Mouse (Mus musculus) brown adipose tissue, adult 24 weeks (tissue): ENCODE data around the gene Ralbp1. TPM values are rescaled to one million over a fixed set of nuclear protein-coding genes. Genes with fewer than 3 reads are reported as not detected.

Experiments
- H3K27ac ChIP-seq: fragments of 200-500 bp; replicated peaks from 2 replicates; pipeline ENCODE4 v1.5.1; 2012; ENCODE audit warnings: low read depth, mild to moderate bottlenecking, low read length
- H3K4me1 ChIP-seq: fragments of 200-500 bp; 2 replicates; pipeline ENCODE4 v1.6.1; 2012; ENCODE audit warnings: low read length, mixed read lengths; ENCODE audit not compliant: control insufficient read depth, insufficient read depth, insufficient read length
- H3K4me3 ChIP-seq: fragments of 200-500 bp; 2 replicates; pipeline ENCODE4 v1.5.1; 2012; ENCODE audit warnings: low read depth, mild to moderate bottlenecking, low read length, moderate library complexity; ENCODE audit not compliant: insufficient read depth
- polyA plus RNA-seq: library from polyadenylated mRNA; stranded (reverse); fragments of >200 nt; gene quantifications from 2 replicates; pipeline ENCODE4 v1.2.4, GENCODE M21; 2012; ENCODE audit not compliant: missing spikeins, insufficient read depth, insufficient read length

Gene Ralbp1
- polyA plus RNA-seq, 1 experiment = 21.4 TPM

DNA sequence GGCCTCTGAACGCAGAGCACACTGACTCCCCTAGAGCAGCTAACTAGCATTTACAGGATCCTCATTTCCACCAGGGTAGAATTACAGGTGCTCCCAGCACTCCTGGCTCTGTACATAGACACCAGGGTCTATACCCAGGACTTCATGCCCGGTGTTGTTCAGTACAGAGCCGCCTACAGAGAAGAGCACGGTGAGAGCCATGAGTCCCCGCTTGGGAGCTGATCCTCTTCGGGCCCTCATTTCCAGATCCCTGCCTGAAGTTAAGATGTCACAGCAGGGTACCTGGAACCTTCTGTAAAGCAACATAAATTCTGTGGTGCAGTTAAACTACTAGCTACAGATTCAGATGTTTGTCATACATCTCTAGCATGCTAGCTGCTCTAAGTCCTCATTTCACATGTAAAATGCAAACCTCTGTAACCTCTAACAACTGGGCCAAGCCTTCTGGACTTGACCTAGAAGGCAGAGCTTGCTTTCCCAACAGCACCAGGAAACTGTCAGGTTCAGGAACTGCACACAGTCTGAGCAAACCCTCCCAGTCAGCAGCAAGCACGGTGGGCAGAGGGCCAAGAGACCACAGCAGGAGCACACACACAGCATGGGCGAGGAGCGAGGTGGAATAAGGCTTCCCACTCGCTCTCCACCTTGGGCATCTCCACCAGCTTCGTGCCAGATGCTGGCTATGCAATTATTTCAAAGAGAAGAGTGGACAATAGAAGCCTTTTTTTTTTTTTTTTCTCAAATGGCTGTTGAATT, 37.7 kb downstream of the Ralbp1 start:
- Histone ChIP-seq H3K27ac (no peak overlapping the region), H3K4me1 (0 out of 2 replicates have a peak, but pooled peaks cover 3% of the 10 kb centered on the region)

DNA sequence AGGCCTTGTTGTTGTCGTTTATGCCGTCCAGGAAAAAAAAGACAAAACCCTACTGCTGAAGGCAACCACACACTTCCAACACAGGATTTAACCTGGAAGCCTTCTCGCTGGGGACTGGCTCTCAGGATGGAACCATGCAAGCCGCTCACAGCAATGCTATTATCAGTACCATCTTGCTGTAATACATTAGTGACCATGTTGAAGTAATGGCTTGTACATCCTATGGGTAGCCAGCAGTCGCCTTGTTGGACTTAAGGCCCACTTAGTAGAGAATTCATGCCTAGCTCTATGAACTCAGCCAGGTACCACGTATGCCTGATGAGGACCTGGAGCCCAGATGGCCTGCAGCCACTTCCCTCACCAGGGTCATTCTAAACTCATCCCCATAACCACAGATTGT, 40.2 kb downstream of the Ralbp1 start:
- Histone ChIP-seq H3K4me1 (0 out of 2 replicates have a peak, but pooled peaks cover 3% of the 10 kb centered on the region), H3K27ac (no peak overlapping the region), H3K4me3 (no peak overlapping the region)

More for the DNA sequence above, 37.7 kb downstream of the Ralbp1 start:
- H3K4me3 ChIP-seq = no peak overlapping the region

DNA sequence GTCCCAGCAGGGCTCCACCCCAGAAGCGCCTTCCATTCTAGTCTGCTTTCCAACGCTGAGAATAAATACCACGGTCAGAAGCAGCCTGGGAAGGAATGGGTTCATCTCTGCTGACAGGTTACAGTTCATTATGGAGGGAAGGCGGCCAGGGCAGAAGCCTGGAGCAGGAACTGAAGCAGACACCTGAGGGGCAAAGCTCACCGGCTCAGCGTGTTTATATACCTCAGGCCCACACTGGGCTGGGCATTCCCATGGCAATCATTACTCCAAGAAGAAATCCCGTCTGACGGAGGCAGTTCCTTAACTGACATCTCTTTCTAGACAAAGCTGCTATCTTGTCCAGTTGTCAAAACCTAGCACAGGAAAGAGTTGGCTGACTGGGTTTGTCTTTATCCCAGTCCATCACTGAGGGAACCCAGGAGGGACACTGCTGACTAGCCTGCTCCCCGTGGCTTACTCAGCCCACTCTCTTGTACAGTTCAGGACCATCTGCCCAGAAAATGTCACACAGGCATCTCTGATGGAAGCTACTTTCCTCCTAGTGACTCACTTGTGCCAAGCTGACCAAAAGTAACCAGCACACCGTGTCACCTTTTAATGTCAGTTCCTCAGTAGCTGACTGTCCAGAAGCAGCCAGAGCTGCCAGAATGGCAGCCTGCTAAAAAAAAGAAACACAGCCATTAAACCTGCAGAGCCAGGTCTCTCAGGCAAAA, 42.8 kb downstream of the Ralbp1 start:
- Histone ChIP-seq H3K4me3 (no peak overlapping the region), H3K27ac (no peak overlapping the region), H3K4me1 (0 out of 2 replicates have a peak, but pooled peaks cover 3% of the 10 kb centered on the region)

DNA sequence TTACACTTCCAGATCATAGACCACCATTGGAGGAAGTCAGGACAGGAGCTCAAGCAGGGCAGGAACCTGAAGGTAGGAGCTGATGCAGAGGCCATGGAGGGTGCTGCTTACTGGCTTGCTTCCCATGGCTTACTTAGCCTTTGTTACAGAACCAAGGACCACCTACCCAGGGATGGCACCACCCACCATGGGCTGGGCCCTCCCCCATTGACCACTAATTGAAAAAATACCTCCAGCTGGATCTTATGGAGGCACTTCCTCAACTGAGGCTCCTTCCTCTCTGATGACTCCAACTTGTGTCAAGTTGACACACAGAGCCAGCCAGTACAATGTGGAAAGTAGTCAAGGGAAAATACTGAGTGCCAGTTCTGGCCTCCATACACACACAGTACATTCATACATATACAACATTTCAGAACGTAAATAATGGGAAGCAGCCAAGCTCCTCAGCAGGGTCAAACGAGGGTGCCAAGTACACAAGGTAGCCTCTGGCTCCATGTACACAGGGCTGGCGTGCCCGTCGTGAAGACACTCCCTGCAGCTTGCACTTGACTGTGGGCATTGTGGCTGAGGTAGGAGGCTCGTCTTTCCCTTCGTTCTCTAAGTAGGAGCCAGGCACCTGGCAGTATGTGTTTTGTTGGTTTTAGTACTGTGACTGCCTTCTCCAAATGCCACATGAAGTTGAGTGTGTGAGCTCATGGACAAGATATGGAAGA, 45.9 kb downstream of the Ralbp1 start:
- 0 out of 2 replicates have a peak, but pooled peaks cover 3% of the 10 kb centered on the region for H3K4me1 ChIP-seq
- H3K27ac ChIP-seq = no peak overlapping the region
- H3K4me3 ChIP-seq = no peak overlapping the region

DNA sequence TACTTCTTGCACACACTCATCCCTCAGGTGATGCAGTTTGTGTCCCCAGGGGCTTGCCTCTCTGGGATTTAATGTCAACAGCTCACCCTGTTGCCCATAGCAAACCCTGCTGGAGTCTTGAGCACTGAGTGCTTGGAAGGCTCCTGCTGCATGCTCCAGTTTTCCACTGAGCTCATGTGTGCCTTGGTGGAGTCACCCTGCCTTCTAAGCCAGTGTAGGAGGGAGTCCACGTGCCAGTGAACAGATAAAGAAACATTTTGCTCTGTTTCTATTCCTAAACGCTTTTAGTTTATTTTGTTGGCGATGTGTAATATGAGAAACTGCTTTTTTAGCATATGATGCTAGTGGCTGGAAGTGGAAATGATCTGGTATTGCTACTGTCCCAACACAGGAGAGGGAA, 48.9 kb downstream of the Ralbp1 start:
- H3K27ac ChIP-seq = no peak overlapping the region
- H3K4me3 ChIP-seq = no peak overlapping the region
- H3K4me1 ChIP-seq = no peaks in the 10 kb centered on the region

DNA sequence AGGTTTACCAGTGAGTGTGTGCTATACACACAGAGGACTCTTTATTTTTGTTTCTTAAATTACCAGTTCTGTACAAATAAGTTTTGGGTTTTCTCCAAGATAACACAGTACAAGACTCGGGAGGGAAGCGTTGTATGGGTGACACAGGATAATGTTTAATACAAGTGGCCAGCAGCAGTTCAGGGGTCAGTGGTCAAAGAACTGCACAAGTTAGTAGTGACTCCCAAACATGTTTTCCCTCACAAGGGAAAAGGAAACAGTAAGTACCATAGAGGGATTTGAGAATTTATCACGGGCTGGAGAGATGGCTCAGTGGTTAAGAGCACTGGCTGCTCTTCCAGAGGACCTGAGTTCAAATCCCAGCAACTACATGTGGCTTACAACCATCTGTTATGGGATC, 51.7 kb downstream of the Ralbp1 start:
- Histone ChIP-seq H3K27ac (no peak overlapping the region), H3K4me1 (no peaks in the 10 kb centered on the region), H3K4me3 (no peak overlapping the region)

DNA sequence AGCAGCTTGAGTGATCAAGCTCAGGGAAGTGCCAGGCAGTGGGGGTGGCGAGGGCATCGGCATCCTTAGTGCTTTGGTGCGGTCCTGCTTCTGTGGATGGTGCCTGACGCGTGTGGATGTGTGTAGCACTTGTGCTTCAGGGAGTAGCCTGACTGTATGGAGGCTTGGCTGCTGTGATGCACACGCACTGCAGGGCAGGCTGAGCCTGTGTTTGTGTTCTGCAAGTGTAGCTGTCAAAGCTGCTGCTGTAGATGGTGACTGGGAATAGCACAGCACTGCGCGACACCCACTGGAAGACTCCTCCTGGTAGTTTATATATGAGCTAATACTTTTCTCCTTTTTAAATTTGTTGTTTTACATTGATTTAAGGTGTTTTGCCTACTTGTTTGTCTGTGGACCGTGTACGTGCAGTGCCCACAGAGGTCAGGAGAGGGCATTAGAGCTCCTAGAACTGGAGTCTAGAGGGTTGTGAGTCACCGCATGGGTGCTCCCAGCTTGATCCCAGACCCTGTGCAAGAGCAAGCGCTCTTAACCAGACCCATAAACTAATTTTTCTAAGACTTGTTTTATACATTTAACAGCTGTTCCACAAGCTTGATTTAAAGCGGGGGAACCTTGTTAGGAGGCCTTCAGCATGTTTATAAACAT, 55.3 kb downstream of the Ralbp1 start:
- H3K4me3 ChIP-seq = no peak overlapping the region
- H3K27ac ChIP-seq = no peak overlapping the region
- H3K4me1 ChIP-seq = no peaks in the 10 kb centered on the region

DNA sequence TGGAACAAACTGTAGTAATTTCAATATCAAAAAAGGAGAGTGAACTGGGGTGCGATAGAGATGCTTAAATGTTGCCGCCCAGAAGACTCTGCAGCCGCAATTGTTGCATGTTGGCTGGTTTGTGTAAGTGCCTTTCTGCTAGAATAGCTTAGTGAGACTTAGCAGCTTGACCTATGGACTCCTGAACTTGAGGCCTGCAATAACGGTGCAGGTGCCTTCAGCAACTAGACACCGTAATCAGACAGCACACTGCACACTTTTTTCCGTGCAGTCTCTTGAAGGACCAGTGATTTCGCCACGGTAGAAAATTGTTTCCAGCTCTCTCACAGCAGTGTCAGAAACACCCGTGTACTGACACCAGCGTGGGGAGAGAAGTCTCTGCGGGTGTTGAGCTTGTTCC, 56.6 kb downstream of the Ralbp1 start:
- Histone ChIP-seq H3K27ac (no peak overlapping the region), H3K4me3 (no peak overlapping the region), H3K4me1 (no peaks in the 10 kb centered on the region)

DNA sequence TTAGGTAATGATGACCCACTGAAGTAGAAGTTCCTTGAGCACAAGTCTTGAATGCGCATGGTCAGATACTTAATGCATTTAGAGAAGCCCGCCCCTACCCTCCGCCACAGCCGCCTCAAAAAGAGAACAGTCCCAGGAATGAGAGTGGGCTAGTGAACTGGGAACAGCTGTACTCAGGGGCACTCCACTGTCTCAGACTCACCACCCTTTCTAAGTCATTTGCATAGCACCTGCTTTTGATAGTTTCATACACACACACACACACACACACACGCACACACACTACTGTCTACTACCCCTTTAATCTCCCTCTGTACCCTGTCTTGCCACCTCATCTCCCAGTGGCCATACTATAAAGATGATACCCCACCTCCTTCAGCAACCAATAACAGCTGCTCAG, 57.7 kb downstream of the Ralbp1 start:
- H3K4me1 ChIP-seq = no peaks in the 10 kb centered on the region
- no peak overlapping the region for H3K27ac ChIP-seq
- H3K4me3 ChIP-seq = no peak overlapping the region

DNA sequence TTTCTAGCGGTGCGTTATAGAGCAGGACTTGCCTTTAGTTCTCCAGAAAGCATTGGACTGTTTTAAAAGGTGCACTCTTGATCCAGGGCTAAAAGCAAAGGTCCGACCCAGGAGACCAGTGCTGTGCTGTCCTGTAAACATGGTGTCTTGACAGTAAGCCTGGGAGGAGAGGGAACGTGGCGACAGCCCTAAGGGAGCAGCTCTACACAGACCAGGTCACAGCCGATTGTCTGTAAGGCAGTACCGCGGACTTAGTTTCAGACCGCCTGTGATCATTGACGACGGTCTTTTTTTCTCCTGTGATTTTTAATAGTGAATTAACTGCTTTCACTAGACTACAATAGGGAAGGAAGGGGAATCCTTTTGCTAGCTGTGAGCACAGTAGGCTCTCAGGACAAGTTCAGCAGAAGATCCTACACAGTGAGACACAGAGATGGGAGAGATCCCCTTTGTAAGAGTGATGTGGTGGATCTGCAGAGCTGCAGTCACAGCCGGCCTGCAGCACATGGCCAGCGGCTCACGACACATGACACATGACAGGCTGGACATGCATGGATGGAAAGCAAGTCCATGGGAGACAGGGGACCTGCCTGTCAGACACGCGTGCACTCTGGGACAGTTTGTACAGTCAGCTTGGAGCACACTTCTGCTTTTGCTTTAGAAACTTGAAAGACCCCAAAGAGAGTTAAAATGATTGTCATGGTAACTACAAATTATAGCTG, 58.3 kb downstream of the Ralbp1 start:
- H3K4me3 ChIP-seq = no peak overlapping the region
- H3K27ac ChIP-seq = no peak overlapping the region
- no peaks in the 10 kb centered on the region for H3K4me1 ChIP-seq

DNA sequence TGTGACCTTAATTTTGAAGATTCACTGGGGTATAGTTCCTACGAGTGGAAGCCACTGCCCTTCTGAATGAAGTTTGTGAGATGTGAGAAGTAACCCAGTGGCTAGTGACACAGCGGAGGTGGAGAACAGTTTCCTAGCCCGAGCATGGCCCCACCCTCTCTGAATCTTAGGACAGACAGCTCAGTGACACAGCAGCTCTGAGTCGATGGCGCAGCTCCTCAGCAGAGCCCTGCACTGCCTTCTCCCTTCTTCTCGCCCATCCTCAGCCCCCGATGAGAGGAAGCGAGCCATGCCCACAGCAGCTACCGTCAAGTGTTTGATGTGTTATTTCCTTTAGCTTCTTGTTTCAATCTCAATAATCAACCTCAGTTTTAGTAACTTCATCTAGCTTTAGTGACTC, 59.3 kb downstream of the Ralbp1 start:
- Histone ChIP-seq H3K4me3 (no peak overlapping the region), H3K27ac (no peak overlapping the region), H3K4me1 (no peaks in the 10 kb centered on the region)

DNA sequence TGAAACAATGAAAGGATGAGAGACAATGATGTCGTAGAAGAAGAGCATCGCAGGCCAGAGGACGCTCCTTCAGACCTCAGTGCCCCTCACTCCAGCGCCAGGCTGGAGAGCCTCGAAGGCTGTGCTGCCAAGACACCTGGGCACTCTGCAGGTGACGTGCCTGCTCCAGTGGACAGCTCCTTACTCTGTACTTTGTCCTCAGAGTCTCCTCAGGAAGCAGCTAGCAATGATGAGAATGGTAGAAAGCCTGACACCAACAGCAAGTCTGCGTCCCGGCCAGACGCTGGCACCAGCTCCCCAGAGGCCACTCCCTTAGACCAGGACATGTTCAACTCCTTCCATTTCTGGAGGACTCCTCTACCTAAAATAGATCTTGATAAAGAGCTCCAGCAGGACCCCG, 61.4 kb downstream of the Ralbp1 start:
- H3K4me3 ChIP-seq = no peak overlapping the region
- no peak overlapping the region for H3K27ac ChIP-seq
- H3K4me1 ChIP-seq = no peaks in the 10 kb centered on the region

DNA sequence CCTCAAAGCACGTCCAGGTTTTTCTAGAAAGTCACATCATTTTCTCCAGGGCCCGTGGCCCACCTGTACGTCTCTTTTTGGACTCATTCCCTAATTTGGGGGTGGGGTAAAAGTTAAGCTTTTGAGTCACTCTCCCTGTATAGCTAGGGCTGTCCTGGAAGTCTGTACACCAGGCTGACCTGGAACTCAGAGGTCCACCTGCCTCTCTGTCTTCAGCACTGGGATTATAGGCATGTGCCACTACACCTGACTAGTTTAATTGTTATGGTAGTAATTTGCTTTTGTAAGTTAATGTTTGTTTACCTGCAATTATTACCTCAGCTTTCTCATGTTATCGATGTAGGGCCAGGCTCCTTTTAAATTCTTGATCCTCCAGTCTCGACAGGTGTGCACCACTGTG, 63.2 kb downstream of the Ralbp1 start:
- no peak overlapping the region for H3K27ac ChIP-seq
- no peak overlapping the region for H3K4me3 ChIP-seq
- no peaks in the 10 kb centered on the region for H3K4me1 ChIP-seq

DNA sequence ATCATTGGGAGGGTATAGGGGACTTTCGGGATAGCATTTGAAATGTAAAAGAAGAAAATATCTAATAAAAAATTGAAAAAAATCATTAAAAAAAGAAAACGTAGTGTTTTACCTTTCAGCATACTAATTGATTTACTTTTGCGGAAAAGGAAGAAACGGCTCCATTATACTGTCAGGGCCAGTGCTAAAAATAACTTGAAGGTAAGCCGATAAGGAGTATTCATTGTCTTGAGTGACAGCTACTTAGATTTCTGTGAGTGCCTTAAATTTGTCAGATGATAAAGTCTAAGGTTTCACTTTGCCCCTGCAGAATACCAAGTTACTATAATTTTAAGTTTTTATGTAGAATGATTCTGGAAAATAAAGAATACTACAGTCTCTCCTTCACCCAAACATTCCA, 65.4 kb downstream of the Ralbp1 start:
- no peaks in the 10 kb centered on the region for H3K4me1 ChIP-seq

More for the DNA sequence above, 65.4 kb downstream of the Ralbp1 start:
- no peak overlapping the region for H3K27ac ChIP-seq
- no peak overlapping the region for H3K4me3 ChIP-seq
